Mouse (Mus musculus): Measurements from ENCODE around the gene Aplp1.

Aplp1 gene

GRCm38 (mm10) chr7:30450241-30450640, 4.9 kb upstream of the Aplp1 start:
- in situ Hi-C loops (cut with MboI, MseI): no loop called here

GRCm38 (mm10) chr7:30444154-30444970, 973 bp downstream of the Aplp1 start:
- in situ Hi-C loops (cut with MboI, MseI): no loop called here

DNA sequence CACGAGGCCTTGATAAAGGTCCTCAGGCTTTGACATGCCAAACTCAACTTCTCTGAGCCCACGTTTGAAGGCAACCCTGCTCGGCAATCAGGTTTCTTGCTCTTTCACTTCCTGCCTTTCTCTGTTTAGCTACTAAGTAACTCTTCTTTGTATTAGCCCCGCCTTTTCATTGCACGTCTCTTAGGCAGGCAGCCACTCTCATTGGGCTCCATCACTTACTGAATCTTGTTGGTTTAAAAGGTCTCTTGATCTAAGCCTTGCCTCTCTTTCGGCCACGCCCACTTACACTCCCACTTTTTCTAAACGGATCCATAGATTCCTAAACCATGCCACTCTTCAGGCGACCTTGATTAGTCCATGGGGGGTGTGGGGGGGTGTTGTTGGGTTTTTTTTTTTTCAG, 1.6 kb downstream of the Aplp1 start:
- in situ Hi-C loops (cut with MboI, MseI): no loop called here

- in situ Hi-C loops (cut with MboI, MseI): no loop called here
These were observed 4.6 kb downstream of the Aplp1 start for GRCm38 (mm10) chr7:30440697-30441096.

GRCm38 (mm10) chr7:30439734-30440133, 5.6 kb downstream of the Aplp1 start:
- in situ Hi-C loops (cut with MboI, MseI): loop anchor here in 1 of 2 experiments (5.0 kb wide), 1 partner anchor 67 kb away; no protein-coding TSS in a partner anchor

DNA sequence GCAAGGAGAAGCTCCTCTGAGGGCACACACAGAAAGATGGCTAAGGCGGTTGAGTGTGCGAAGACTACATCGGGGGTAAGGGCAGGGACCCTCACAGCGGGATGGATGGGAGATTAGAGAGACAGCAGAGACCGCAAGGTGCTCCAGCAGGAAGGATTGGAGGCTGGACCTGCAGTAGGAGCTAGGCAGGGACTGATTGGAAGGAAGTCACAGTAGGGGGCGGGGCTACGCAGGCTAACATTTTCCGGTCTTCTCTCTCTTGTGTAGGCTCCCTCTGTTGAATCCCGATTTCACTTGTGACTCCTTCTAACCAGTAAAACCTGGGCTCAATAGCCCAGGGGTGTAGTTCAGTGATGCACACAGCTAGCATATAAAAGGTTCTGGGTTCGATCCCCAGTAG, 8.5 kb downstream of the Aplp1 start:
- in situ Hi-C loops (cut with MboI, MseI): loop anchor here in 1 of 2 experiments (5.0 kb wide), 1 partner anchor 65 kb away; no protein-coding TSS in a partner anchor

- in situ Hi-C loops (cut with MboI, MseI): loop anchor here in 1 of 2 experiments (5.0 kb wide), 1 partner anchor 63 kb away; no protein-coding TSS in a partner anchor
These were observed 10.2 kb downstream of the Aplp1 start for GRCm38 (mm10) chr7:30435156-30435555.

- in situ Hi-C loops (cut with MboI, MseI): loop anchor here in 1 of 2 experiments (5.0 kb wide), 1 partner anchor 62 kb away; no protein-coding TSS in a partner anchor
These were observed 10.6 kb downstream of the Aplp1 start for GRCm38 (mm10) chr7:30434701-30435100.

DNA sequence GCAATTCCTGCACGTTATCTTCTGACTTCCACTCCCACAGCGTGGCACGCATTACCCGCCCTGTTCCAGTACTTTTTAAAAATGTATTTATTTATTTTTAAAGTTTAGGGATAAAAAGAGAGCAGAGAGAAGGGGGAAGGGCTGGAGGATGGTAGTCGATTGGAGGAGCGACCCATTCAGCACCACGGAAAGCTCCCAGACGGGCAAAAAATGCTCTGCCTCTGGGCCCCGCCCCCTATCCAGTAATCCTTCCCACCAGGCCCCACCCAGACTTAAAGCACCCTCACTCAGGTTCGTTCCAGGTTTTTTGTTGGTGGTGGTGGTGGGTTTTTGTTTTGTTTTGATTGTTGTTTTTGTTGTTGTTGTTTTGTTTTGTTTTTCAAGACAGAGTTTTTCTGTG, 11.1 kb downstream of the Aplp1 start:
- in situ Hi-C loops (cut with MboI, MseI): no loop called here

DNA sequence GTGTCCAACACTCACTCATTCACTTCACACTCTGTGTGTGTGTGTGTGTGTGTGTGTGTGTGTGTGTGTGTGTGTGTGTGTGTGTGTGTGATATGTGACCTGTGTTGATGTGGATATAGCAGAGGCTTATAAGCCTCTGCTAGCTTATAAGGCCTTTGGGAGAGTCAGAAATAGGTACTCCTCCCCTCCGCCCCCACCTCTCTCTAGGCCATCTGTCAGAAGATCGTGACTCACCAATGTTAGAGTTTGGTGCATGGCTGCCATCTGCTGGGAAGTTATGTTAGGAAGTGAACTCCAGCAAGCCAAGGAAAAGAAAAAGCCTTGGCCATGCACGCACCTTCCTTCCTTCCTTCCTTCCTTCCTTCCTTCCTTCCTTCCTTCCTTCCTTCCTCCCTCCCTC, 13.5 kb downstream of the Aplp1 start:
- in situ Hi-C loops (cut with MboI, MseI): no loop called here

GRCm38 (mm10) chr7:30430191-30430590, 15.1 kb downstream of the Aplp1 start:
- in situ Hi-C loops (cut with MboI, MseI): no loop called here

- in situ Hi-C loops (cut with MboI, MseI): loop anchor here in 1 of 2 experiments (5.0 kb wide), 1 partner anchor 57 kb away; no protein-coding TSS in a partner anchor
These were observed 16.0 kb downstream of the Aplp1 start for GRCm38 (mm10) chr7:30429327-30429726.

GRCm38 (mm10) chr7:30423071-30423641, 22.2 kb downstream of the Aplp1 start:
- in situ Hi-C loops (cut with MboI, MseI): loop anchor here in 1 of 2 experiments (25.0 kb wide), 1 partner anchor 1611 kb away; the partner anchor contains the start of gene Hnrnpl

GRCm38 (mm10) chr7:30422560-30422959, 22.8 kb downstream of the Aplp1 start:
- in situ Hi-C loops (cut with MboI, MseI): loop anchor here in 1 of 2 experiments (25.0 kb wide), 1 partner anchor 1610 kb away; the partner anchor contains the start of gene Hnrnpl

DNA sequence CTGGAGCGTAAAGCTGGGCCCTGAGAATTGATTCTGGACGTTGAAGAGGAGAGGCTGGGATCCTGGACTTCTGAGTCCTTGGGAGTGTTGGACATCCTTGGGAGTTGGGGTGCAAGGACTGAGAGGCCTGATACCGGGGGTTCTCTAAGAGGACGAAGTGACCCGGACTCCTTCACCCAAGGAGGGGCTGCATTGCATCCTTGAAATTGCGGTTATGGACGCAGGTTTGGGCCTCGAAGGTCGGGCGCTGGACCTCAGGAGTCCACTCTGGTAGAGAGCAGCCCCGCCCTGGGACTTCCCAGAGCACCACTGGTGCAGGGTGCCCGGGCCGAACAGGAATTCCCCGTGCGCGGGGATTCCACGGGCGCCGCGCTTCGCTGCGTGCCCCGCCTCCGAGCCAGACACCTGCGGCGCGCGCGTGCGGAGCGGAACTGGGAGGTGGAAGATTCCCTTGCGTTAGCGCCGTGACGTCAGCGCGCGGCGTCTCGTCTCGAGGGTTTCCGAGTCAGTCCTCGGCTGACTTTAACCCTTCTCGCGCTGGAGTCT, 23.4 kb downstream of the Aplp1 start:
- in situ Hi-C loops (cut with MboI, MseI): loop anchor here in 1 of 2 experiments (25.0 kb wide), 1 partner anchor 1610 kb away; the partner anchor contains the start of gene Hnrnpl

DNA sequence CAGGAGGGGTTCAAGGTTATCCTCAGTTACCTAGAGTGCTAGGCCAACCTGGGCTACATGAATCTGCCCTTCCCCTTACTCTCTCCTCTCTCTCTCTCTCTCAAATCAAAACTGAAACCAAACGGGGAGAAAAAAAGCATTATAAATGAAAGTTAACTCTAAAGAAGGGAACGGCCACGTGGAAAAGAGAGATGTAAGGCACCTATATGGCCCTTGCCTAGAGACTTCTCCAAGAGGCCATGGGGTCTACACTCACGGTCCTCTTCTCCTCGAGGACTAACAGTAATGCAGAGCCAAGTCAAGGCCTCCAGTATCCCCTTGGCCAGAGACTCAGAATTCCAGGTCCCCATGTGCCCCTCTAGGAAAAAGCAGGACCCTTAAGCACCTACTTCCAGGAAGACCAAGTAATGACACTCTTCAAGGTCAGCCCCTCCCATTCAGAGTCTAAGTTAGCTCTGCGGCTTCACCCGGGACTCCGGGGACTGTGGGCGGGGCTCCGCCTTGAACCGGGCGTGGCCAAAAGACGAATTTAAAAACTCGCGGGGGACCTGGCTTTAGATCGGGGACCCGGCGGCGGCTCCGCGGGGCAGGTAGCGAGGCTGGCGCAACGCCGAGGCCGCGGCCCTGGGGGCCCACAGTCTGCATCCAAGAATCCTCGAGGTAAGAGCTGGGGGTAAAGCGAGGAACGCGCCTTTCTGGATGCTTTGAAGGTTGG, 24.0 kb downstream of the Aplp1 start, which contains the start of gene Nfkbid:
Nfkbid (plus strand) TSS at position 558 of the 715 bp plus-strand sequence.
- in situ Hi-C loops (cut with MboI, MseI): loop anchor here in 1 of 2 experiments (25.0 kb wide), 1 partner anchor 1609 kb away; the partner anchor contains the start of gene Hnrnpl

- in situ Hi-C loops (cut with MboI, MseI): loop anchor here in 1 of 2 experiments (25.0 kb wide), 1 partner anchor 1608 kb away; the partner anchor contains the start of gene Hnrnpl
These were observed 24.7 kb downstream of the Aplp1 start for GRCm38 (mm10) chr7:30420673-30421072.

DNA sequence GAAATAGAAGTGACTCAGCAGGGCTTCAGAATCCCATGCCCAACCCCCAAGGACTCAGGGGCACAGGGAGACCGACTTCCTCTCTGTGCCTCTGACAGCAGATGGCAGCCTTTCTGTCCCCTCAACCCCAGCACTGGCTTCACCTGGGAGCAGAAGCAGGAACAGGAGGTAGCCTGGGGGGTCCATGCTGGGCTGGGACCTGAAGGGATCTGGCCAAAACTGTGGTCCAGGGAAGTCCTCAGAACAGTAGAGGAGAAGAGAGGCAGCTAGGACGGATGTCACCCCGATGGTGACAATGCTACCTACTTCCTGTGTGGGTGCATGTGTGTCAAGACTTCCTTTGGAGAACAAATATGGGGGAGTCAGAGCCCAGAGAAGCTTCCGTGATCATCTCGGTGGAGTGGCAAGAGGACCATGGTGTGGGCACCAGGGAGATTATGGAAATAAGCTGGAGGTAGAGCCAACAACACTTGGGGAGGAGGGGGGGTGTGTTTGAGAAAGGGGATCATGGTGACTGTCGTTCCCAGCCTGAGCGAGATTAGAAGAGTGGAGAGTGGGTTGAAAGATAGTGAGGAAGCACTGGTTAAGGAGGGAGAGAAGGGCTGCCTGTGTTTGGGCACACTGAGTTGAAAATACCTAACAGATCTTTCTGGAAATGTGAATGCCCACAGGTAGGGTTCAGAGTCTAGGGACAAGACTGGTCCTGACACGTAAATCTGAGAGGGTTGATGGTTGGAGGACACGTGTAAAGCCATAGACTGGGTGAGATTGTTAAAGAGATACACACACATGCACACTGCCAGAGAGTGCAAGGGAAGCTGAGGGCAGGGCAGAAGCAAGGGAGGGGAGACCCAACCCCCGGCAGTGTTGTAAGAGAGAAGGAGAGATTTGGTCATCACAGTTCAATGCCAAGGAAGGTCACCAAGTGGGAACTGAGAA, 25.5 kb downstream of the Aplp1 start, which contains the start of gene Hcst:
Hcst (minus strand) TSS at position 294 of the 939 bp plus-strand sequence.
- in situ Hi-C loops (cut with MboI, MseI): loop anchor here in 1 of 2 experiments (25.0 kb wide), 1 partner anchor 1608 kb away; the partner anchor contains the start of gene Hnrnpl

DNA sequence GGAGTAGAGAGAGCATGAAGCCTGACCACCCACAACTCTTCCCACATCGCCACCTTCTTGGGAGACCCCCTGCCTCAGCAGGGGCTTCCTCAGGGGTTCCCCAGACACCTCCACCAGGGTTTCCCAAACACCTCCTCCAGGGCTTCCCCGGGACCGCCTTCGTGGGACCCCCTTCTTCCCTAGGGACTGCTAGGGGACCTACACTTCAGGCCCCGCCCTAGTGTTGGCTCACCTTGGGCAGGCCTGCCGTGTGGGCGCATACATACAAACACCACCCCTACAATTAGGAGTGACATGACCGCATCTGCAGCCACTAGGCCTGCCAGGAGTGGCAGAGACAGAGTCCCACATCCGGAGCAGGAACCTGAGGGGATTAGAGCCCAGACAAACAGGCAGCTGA, 27.5 kb downstream of the Aplp1 start:
- in situ Hi-C loops (cut with MboI, MseI): loop anchor here in 1 of 2 experiments (25.0 kb wide), 1 partner anchor 1606 kb away; the partner anchor contains the start of gene Hnrnpl
